Mouse (Mus musculus) stomach, postnatal 0 days (tissue): Measurements from ENCODE around the gene Depdc7.

Experiments
- CTCF ChIP-seq: IDR thresholded peaks from 2 replicates; pipeline ENCODE4 v1.5.1; 2016; ENCODE audit warnings: antibody characterized with exemption, low read depth, mild to moderate bottlenecking, moderate library complexity
- EP300 ChIP-seq: optimal IDR thresholded peaks from 2 replicates; pipeline ENCODE3; 2016; ENCODE audit warnings: antibody characterized with exemption

DNA sequence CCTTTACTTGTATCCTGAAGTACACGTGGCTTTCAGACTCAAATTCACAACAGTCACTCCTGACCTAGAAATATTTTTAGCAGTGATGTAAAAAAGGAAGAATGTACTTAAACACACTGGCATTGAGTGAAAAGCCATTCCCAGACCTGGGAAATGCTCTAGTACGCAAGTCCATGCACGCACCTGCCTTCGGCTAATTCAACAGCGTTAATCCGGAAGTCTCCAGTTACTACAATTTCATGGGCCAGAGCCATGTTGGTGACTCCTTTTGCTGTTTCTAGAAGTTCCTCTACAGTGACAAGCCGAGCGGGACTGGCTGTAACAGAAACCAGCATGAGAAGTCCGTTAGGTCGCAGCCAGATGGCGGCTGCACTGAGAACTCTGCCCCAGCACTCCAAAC is 43.0 kb downstream of the Depdc7 start:
- TF ChIP-seq CTCF (no peak), EP300 (no peak)
